Mouse (Mus musculus) common myeloid progenitor, adult 5-6 weeks (primary cell): Measurements from ENCODE around the gene Mad2l2. TPM values are rescaled to one million over a fixed set of nuclear protein-coding genes. Genes with fewer than 3 reads are reported as not detected.
A peak's percentile ranks its signal among the peaks of the same experiment; 100 is the strongest.
"Not testable (repeated sequence)": the region's sequence is repeated elsewhere in the genome, so short reads cannot be mapped to it uniquely, and the experiment has no call there.

Experiments used
- ATAC-seq: replicated peaks from 2 replicates; pipeline ENCODE4 v1.8.0; 2016; ENCODE audit warnings: low read depth, mild to moderate bottlenecking, moderate TSS enrichment, inconsistent platforms; ENCODE audit not compliant: poor library complexity, severe bottlenecking
- total RNA-seq: library from RNA; stranded (forward); fragments of 200-1000, 187-1606 nt; gene quantifications from 2 replicates; pipeline ENCODE4 v1.2.3, GENCODE M21; 2017

Gene Mad2l2
- total RNA-seq, 1 experiment from 2014 or later: 8.4 TPM

- ATAC-seq: no peak
Measured at GRCm38 (mm10) chr4:148166986-148167385, 36.8 kb downstream of the Mad2l2 start.

DNA sequence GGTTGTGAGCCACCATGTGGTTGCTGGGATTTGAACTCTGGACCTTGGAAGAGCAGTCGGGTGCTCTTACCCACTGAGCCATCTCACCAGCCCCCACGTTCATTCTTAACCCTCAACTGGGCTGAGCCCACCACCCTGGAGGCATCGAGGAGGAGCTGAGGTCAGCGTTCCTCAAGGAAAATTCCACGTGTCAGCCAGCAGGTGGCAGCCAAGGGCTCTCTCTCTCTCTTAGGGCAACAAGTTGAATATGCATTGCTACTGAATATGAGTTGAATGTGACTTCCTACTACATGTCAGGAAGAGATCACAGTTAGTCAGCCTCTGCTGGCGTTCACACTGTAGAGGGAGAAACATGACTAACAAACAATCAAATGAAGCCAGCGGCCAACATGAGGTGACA is 38.1 kb downstream of the Mad2l2 start:
- peak; percentile 40 for ATAC-seq

DNA sequence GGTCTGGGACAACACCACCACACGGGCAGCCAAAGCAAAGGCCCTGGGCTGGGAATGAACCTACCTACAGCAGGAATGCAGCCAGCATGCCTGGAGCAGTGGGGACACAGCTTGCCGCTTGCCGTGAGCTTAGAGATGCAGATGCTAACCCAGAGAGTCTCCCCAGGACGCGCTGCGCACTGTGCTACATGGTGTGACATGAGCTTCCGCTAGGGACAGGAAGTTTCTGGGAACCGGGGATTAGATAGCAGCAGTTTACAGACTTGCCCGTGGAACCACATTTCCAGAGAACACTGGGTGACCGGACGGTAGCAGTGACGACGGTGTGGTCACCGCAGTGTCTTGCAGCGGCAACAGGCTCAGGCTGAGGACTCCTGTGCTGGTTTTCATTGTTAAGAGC is 39.4 kb downstream of the Mad2l2 start:
- peak; percentile 48 for ATAC-seq

DNA sequence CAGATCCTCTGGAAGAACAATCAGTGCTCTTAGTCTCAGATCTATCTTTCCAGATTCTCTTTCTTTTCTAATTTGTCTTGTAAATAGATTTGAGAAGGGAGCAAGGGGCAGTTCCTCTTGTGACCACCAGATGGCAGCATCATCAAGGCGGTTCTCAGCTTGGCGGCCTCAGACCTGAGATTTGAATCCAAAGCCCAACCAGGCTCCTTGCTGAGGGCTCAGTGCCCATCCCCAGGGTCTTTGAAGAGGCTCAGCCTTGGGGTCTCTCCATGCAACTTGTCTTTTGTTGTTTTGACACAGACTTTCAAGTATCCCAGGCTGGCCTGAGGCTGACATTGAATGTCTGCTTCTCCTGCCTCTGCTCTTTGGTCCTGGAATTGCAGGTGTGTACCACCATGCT is 40.7 kb downstream of the Mad2l2 start:
- ATAC-seq: 0 out of 2 replicates have a peak, but pooled peaks have one; percentile 19

GRCm38 (mm10) chr4:148171261-148171660 is 41.1 kb downstream of the Mad2l2 start:
- ATAC-seq: no peak

DNA sequence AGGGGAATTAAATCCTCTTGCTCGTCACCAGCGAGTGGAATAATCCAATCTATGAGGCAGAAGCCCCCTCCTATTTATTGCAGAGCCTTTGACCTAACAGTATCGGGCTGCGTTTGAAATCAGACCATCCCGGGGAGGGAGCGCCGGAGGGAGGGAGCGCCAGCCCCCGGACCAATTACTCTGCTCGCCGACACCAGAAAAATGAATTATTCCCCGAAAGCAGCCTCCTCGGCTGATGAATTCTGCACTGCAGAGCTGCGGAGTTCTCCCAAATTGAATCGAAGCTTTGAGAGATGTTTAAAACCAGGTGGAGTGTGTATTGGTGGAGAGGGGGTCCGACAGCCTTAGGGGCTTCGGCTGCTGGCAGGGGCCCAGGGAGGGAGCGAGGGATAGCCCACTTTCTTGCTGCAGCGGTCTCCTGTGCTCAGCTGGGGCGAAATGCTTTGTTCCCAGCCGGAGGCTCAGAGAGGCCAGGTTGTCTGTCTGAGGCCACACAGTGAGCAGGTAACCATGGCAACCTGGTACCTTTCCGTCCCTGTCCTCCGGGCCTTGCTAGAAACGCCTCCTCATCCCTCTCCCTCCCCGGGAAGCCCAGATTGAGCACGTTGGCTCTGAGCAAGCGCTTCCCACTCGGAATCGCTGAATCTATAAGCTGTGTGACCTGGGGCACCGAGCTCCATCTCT is 43.8 kb downstream of the Mad2l2 start:
- no peak for ATAC-seq

DNA sequence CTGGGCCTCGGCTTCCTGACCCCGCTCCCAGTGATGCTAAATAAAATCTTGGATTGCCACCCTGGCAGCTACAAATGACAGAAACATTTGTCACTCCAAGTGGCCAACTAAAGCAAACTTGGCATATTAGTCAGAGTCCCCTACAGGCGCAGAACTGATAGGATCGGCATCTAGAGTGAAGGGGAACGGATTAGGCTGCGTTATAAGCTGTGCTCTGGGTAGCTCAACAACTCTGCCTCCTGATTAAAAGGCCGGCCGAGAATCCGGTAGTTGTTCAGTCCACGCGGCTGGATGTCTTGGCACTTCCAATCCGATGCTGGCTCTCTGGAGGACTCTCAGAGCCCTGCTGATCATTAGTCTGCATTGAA is 44.3 kb downstream of the Mad2l2 start:
- ATAC-seq: no peak

DNA sequence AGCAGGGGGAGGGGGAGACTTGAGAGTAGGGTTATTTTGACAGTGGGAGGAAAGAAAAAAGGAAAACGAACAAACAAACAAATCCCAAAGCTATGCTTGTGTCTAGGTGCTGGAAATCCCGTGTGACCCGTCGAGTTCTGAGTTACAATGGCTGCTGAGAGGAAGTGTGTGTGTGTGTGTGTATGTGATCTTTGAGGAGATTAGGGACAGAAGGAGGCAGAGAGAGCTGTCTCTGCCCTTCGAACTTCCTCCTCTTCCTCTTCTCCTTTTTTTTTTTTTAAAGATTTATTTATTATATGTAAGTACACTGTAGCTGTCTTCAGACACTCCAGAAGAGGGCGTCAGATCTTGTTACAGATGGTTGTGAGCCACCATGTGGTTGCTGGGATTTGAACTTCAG is 46.4 kb downstream of the Mad2l2 start:
- peak; percentile 57; the same call in 1 of the 2 replicates for ATAC-seq

GRCm38 (mm10) chr4:148177716-148178115 is 47.5 kb downstream of the Mad2l2 start:
- ATAC-seq: no peak

DNA sequence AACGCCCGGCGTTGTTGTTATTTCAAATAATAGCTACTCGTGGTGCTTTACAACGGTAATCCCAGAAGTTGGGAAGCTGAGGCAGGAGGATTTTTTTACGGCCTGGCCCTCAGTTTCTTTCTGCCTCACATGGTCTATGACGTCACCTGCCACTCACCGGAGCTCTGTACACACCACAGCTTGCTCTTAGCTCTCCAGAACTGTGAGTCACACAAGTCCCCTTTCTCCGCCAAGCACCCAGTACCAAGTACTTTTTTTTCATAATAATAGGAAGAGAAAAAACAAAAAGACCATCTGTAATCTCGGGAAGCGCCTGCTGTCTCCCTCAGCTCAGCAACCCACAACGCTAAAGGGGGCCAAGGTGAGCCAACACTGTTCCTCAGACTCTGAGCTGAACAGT is 51.3 kb downstream of the Mad2l2 start:
- ATAC-seq: no peak

- no peak for ATAC-seq
Measured at GRCm38 (mm10) chr4:148182363-148182762, 52.2 kb downstream of the Mad2l2 start.

DNA sequence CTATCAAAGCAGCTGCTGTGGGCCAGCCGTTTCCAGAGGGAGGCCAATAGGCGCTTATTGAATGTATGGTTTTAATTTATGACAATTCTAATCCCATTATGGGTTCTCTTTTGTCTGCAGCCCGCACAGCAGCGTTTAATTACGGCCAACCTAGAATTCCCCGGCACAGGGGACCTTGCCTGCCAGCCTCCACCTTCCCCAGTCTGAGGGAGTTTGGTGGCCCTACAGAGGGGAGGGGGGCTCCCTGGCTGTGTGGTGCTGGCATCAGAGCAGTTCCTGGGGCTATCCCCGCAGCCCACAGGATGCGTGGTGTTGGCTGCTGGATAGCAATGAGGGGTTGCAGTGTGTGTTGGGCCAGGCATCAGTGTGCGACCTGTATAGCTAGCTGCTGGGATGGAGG is 54.4 kb downstream of the Mad2l2 start:
- ATAC-seq: no peak

DNA sequence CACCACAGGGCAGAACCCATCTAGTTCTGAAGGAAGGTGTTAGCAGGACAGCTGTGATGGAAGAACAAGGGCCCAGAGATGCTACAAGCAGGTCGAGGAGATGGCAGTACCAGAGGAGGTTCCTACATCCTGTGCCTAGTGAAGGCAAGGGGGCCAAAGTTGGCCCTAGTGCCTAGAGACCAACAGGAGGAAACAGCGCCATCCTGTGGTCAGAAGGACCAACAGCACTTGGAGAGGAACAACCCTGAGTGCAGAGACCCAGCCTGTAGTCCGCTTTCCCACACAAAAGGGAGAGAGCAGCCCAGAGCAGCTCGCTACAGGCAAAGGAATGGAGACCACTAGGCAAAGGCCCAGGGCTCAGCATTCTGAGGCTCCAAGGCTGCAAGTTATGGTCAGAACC is 55.6 kb downstream of the Mad2l2 start:
- ATAC-seq: no peak

DNA sequence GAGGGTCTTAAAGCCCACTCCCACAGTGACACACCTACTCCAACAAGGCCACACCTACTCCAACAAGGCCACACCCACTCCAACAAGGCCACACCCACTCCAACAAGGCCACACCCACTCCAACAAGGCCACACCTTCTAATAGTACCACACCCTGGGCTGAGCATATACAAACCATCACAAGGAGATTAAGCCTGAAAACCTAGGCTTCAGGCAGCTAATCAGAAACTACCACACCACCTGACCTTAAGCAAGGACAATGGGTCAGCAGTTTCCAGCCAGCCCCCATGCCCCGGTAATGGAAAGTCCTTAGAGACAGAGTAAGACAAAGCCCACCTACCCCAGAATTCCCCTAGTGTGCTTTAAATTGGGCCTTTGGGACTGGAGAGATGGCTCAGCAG is 58.6 kb downstream of the Mad2l2 start:
- not testable (repeated sequence) for ATAC-seq

DNA sequence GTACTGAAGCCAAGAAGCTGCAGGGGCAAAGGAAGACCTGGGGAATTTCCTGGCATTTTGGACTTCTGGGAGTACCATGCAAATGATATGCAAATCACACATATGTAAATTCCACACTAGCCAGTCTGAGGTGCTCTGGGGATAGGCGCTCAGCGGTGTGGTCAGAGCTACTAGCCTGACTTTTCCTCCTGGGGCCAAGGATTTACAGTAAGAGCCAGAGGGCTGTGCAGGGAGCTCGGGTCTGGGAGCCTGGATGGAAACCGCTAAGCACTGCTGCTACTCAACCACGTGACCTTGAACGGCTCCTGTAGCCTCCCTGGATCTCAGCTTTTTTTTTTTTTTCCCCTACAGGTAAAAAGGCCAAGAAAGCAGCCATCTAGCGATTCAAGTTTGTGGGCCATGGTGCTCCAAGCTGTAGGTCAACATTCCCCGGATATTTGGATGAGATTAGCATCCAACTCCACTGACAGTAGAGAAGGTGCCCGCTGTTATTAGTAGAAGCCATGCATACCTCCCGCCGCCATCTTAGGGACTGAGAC is 62.6 kb downstream of the Mad2l2 start:
- ATAC-seq: no peak

- ATAC-seq: no peak
Measured at GRCm38 (mm10) chr4:148194400-148194799, 64.2 kb downstream of the Mad2l2 start.

Other genes starting within 250 kb of the Mad2l2 start
- 17.7 and 24.4 TPM in 2 replicates for gene Mfn2, start 225.7 kb upstream of the Mad2l2 start, total RNA-seq
- gene Plod1, start 193.6 kb upstream of the Mad2l2 start, total RNA-seq: 3.4 and 11.4 TPM in 2 replicates
- 30.4 and 34.6 TPM in 2 replicates for gene 2510039O18Rik, start 189.5 kb upstream of the Mad2l2 start, total RNA-seq
- not detected in 2 replicates for gene Nppb, start 144.6 kb upstream of the Mad2l2 start, total RNA-seq
- gene Nppa, start 129.7 kb upstream of the Mad2l2 start, total RNA-seq: not detected in 2 replicates
- 1.4 and 6.4 TPM in 2 replicates for gene Clcn6, start 91.6 kb upstream of the Mad2l2 start, total RNA-seq
- 5.9 and 8.6 TPM in 2 replicates for gene Mthfr, start 91.3 kb upstream of the Mad2l2 start, total RNA-seq
- 23.6 and 31.2 TPM in 2 replicates for gene Agtrap, start 42.4 kb upstream of the Mad2l2 start, total RNA-seq
- gene Draxin, start 314 bp downstream of the Mad2l2 start, total RNA-seq: 0.09 TPM in 1 of 2 replicates, not detected in the other
- 2.9 and 7.1 TPM in 2 replicates for gene Fbxo6, start 21.8 kb downstream of the Mad2l2 start, total RNA-seq
- gene Fbxo44, start 30.1 kb downstream of the Mad2l2 start, total RNA-seq: 1.4 and 3.0 TPM in 2 replicates
- 0.27 TPM in 1 of 2 replicates, not detected in the other for gene Fbxo2, start 30.2 kb downstream of the Mad2l2 start, total RNA-seq
- not detected in 2 replicates for gene Disp3, start 157.6 kb downstream of the Mad2l2 start, total RNA-seq